Mouse (Mus musculus) thymus, postnatal 14 days (tissue): Measurements from ENCODE around the gene Wfdc16.
"Not testable (repeated sequence)": the region's sequence is repeated elsewhere in the genome, so short reads cannot be mapped to it uniquely, and the experiment has no call there.

ENCODE experiments used
- DNase-seq: peaks from one replicate; pipeline ENCODE4 v3.0.0; 2021

Wfdc16 gene

GRCm38 (mm10) chr2:164593494-164593893, 45.1 kb downstream of the Wfdc16 start, which contains the start of gene Eppin:
Gene Eppin (minus strand): TSS chr2:164593594.
- no peak for DNase-seq

GRCm38 (mm10) chr2:164592014-164592413, 46.6 kb downstream of the Wfdc16 start:
- DNase-seq: peak; percentile 9

GRCm38 (mm10) chr2:164585025-164585725, 53.4 kb downstream of the Wfdc16 start, which contains the start of gene Wfdc6a:
Gene Wfdc6a (minus strand): TSS chr2:164585447.
- DNase-seq: not testable (repeated sequence)
